Mouse (Mus musculus) adrenal gland, postnatal 0 days (tissue): Measurements from ENCODE around the gene Igfbp3. TPM values are rescaled to one million over a fixed set of nuclear protein-coding genes. Genes with fewer than 3 reads are reported as not detected.

Source experiments
- polyA plus RNA-seq: library from polyadenylated mRNA; unstranded; fragments of >200 nt; fragmentation: Nextera tagmentation; extraction: Ambion mirVana; gene quantifications from 2 replicates; pipeline ENCODE4 v1.2.1, GENCODE M21; 2015

The Igfbp3 gene
- polyA plus RNA-seq, result 94.1 and 94.8 TPM in 2 replicates

GRCm38 (mm10) chr11:7213501-7214341 lies at the start of gene Igfbp3:
Gene Igfbp3, minus strand, starts transcription at chr11:7213923.

DNA sequence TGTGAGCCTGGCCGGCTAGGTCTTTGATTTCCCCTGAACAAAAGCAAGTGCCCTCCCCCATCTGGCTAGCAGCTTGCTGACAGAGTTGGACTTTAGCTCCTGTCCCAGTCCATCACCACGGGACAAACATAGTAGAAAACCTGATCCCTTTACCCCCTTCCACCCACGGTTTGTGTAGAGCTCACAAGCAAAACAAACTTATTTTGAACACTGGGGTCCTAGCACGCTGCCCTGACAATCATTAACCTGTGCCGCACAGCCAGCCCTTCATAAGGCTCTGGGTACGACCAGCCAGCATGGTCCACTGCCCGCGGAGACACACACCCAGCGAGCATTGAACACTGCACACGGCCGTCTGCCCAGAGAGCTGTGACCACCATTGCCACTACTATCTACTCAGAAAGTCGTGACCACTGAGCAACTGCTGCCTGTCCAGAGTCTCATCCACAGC lies 16.2 kb downstream of the Igfbp3 start, which contains the start of gene Igfbp1:
Gene Igfbp1 (plus strand): TSS at position 292 of the 451 bp plus-strand sequence.

GRCm38 (mm10) chr11:7188469-7188868 lies 25.3 kb downstream of the Igfbp3 start, which contains the start of gene Gm11985:
Gene Gm11985, minus strand, starts transcription at chr11:7188569.

Other genes starting within 250 kb of the Igfbp3 start
- 1.2 and 2.6 TPM in 2 replicates for gene Adcy1, start 150.4 kb downstream of the Igfbp3 start, polyA plus RNA-seq
- gene Gm11985, start 25.4 kb downstream of the Igfbp3 start, polyA plus RNA-seq, result not detected in 2 replicates
- gene Igfbp1, start 16.1 kb downstream of the Igfbp3 start, polyA plus RNA-seq, result 51.9 and 71.1 TPM in 2 replicates